In genomic region chr14:27238600-27239118, GRCm38 (mm10) we compare ENCODE assay signal across 15 mouse cellular contexts.
DNase-seq lines count a peak whose midpoint lies in the region; TF ChIP-seq lines count a peak whose summit lies in the region.
"Had no signal": no experiment of that assay in that cellular context is flagged by ENCODE, and none has a peak within 500 bp of the region (broad histone marks: within the 10 kb centered on the region; RNA-seq: fewer than 3 reads in every experiment).

No protein-coding gene starts in this region.

- TF ChIP-seq POLR2A in kidney, adult 2 months (IDR thresholded peaks at IDR 0.05; ENCODE audit: low read depth, low read length), result no peak
- TF ChIP-seq POLR2A in spleen, adult 2 months (IDR thresholded peaks at IDR 0.05; ENCODE audit: low read depth, low read length), result no peak
- TF ChIP-seq POLR2A in small intestine, adult 2 months (IDR thresholded peaks at IDR 0.05; ENCODE audit: low read depth, low read length), result no peak

- H3K4me3 ChIP-seq in kidney, adult 2 months (ENCODE audit: insufficient read depth, low read depth, low read length), result peak overlapping the region; percentile 61
- H3K4me3 ChIP-seq in spleen, adult 2 months (ENCODE audit: extremely low read depth, insufficient read depth, insufficient read length), result peak overlapping the region; percentile 67
- H3K4me3 ChIP-seq in small intestine, adult 2 months (ENCODE audit: low read depth, low read length), result peak overlapping the region; percentile 12; the same call in 1 of the 2 replicates
- H3K4me3 ChIP-seq: midbrain, embryonic 13.5 days; neural tube, embryonic 13.5 days had no signal

- no peak for TF ChIP-seq CTCF in kidney, adult 2 months (conservative IDR thresholded peaks at IDR 0.05; ENCODE audit: insufficient read depth, insufficient read length, low read depth, low read length)
- TF ChIP-seq CTCF in spleen, adult 2 months (IDR thresholded peaks at IDR 0.05; ENCODE audit: extremely low read depth, insufficient read depth, insufficient read length, insufficient replicate concordance), result no peak
- TF ChIP-seq CTCF in small intestine, adult 2 months (IDR thresholded peaks at IDR 0.05; ENCODE audit: extremely low read depth, insufficient read length, insufficient replicate concordance, low read depth, low read length), result no peak

- peak; percentile 41 for DNase-seq in cerebellum, adult 8-10 months
- DNase-seq in cerebellum, postnatal 10 days, result no peak
- peak; percentile 54 for DNase-seq in kidney, adult 2 months
- no peak for DNase-seq in kidney, adult 18-20 months
- no peak for DNase-seq in spleen, adult 2 months (ENCODE audit: low read depth in 1 of 2, low spot score in 2 of 2)
- DNase-seq in spleen, postnatal 4 days (ENCODE audit: low spot score in 2 of 2), result no peak
- no peak for DNase-seq in B cell, adult 2 months
- DNase-seq: gastrocnemius, postnatal 36 days; right cerebral cortex, adult 18-20 months had no signal

- peaks cover 9% of the 10 kb centered on the region; the same call in 1 of the 2 replicates for H3K4me1 ChIP-seq in kidney, adult 2 months (ENCODE audit: control insufficient read depth, insufficient read depth, low read length)
- peaks cover 14% of the 10 kb centered on the region; the same call in 1 of the 2 replicates for H3K4me1 ChIP-seq in spleen, adult 2 months (ENCODE audit: control insufficient read depth, insufficient read depth, insufficient read length)
- peaks cover 3% of the 10 kb centered on the region; the same call in 1 of the 2 replicates for H3K4me1 ChIP-seq in small intestine, adult 2 months (ENCODE audit: control insufficient read depth, insufficient read depth, insufficient read length, low read length)
- H3K4me1 ChIP-seq: neural tube, embryonic 13.5 days had no signal

- H3K27me3 ChIP-seq in kidney, adult 2 months (replicated peaks; ENCODE audit: control insufficient read depth, insufficient read depth, low read length), result no peaks in the 10 kb centered on the region
- H3K27me3 ChIP-seq in spleen, adult 2 months (ENCODE audit: control insufficient read depth, insufficient read depth, low read length), result no peaks in the 10 kb centered on the region
- H3K27me3 ChIP-seq in small intestine, adult 2 months (ENCODE audit: control insufficient read depth, insufficient read depth, low read length), result no peaks in the 10 kb centered on the region
- H3K27me3 ChIP-seq: embryonic facial prominence, embryonic 15.5 days; midbrain, embryonic 13.5 days; neural tube, embryonic 13.5 days had no signal

- no peaks in the 10 kb centered on the region for H3K36me3 ChIP-seq in kidney, adult 2 months (ENCODE audit: control insufficient read depth, insufficient read depth, low read length)
- no peaks in the 10 kb centered on the region for H3K36me3 ChIP-seq in spleen, adult 2 months (ENCODE audit: control insufficient read depth, insufficient read depth, low read length)
- H3K36me3 ChIP-seq in small intestine, adult 2 months (ENCODE audit: control insufficient read depth, insufficient read depth, low read length), result no peaks in the 10 kb centered on the region
- H3K36me3 ChIP-seq: embryonic facial prominence, embryonic 15.5 days; midbrain, embryonic 13.5 days; neural tube, embryonic 13.5 days had no signal

- WGBS in kidney, adult 2 months, result 73% methylated on average over 8 of the region's 8 CpGs
- WGBS in spleen, adult 2 months, result 36% methylated on average over 8 of the region's 8 CpGs
- WGBS in small intestine, adult 2 months, result 70% methylated on average over 8 of the region's 8 CpGs

- H3K27ac ChIP-seq in kidney, adult 2 months (ENCODE audit: insufficient read depth, low read depth, low read length), result peak overlapping the region; percentile 70
- H3K27ac ChIP-seq in spleen, adult 2 months (ENCODE audit: insufficient read depth, low read length), result peak overlapping the region; percentile 74
- H3K27ac ChIP-seq in small intestine, adult 2 months (ENCODE audit: insufficient read depth, low read depth, low read length), result peak overlapping the region; percentile 58; the same call in 1 of the 2 replicates
- H3K27ac ChIP-seq: hindbrain, postnatal 0 days; liver, embryonic 14.5 days; midbrain, embryonic 13.5 days; neural tube, embryonic 13.5 days had no signal

Comparison
In these comparisons a context has a peak if more than half of its experiments do, and no peak if none do; other contexts are left out.
1. DNase-seq: peak in cerebellum, adult 8-10 months (single experiment) and kidney, adult 2 months (single experiment); none in cerebellum, postnatal 10 days (0 of 2), kidney, adult 18-20 months (single experiment), spleen, adult 2 months (0 of 2), spleen, postnatal 4 days (0 of 2) and B cell, adult 2 months (0 of 2).
2. H3K4me3 ChIP-seq: peak in every context shown above with its lines; median percentile 67 in spleen, adult 2 months; 61 in kidney, adult 2 months; 12 in small intestine, adult 2 months.
3. Peak in every context shown above with its lines, with median percentiles within 50 percentile points of each other: H3K27ac ChIP-seq.